Mouse (Mus musculus) CD4-positive, CD25-positive, alpha-beta regulatory T cell, adult 4 months (primary cell): Measurements from ENCODE around the gene Rnase4. TPM values are rescaled to one million over a fixed set of nuclear protein-coding genes. Genes with fewer than 3 reads are reported as not detected.

Experiments used
- ATAC-seq: one replicate; pipeline ENCODE4 v1.8.0; 2017
- polyA plus RNA-seq, 2 experiments: library from polyadenylated mRNA; unstranded; fragments of 100-300 nt; shearing (Covaris generic); gene quantifications; one replicate each; pipeline ENCODE4 v1.2.1; 2017

Gene Rnase4
- polyA plus RNA-seq, 2 experiments from 2014 or later, result 9.8 to 16.6 TPM

GRCm38 (mm10) chr14:51129624-51129975 lies 38.7 kb downstream of the Rnase4 start:
- no peak for ATAC-seq

GRCm38 (mm10) chr14:51130315-51130940 lies 39.6 kb downstream of the Rnase4 start:
- no peak for ATAC-seq

GRCm38 (mm10) chr14:51131086-51131815 lies 40.4 kb downstream of the Rnase4 start:
- no peak for ATAC-seq

- ATAC-seq, result no peak
Measured at GRCm38 (mm10) chr14:51132372-51132771, 41.5 kb downstream of the Rnase4 start.

GRCm38 (mm10) chr14:51140342-51140741 lies 49.5 kb downstream of the Rnase4 start:
- ATAC-seq, result no peak

- ATAC-seq, result no peak
Measured at GRCm38 (mm10) chr14:51142119-51142518, 51.2 kb downstream of the Rnase4 start.

- no peak for ATAC-seq
Measured at GRCm38 (mm10) chr14:51142568-51142967, 51.7 kb downstream of the Rnase4 start.

GRCm38 (mm10) chr14:51143287-51143686 lies 52.4 kb downstream of the Rnase4 start:
- ATAC-seq, result no peak

GRCm38 (mm10) chr14:51143937-51144336 lies 53.1 kb downstream of the Rnase4 start:
- no peak for ATAC-seq

GRCm38 (mm10) chr14:51144451-51144850 lies 53.6 kb downstream of the Rnase4 start:
- ATAC-seq, result no peak

GRCm38 (mm10) chr14:51145521-51145920 lies 54.6 kb downstream of the Rnase4 start:
- ATAC-seq, result no peak

- ATAC-seq, result no peak
Measured at GRCm38 (mm10) chr14:51146685-51147084, 55.8 kb downstream of the Rnase4 start, which contains the start of gene Rnase1. Rnase1 (minus strand) TSS chr14:51146785.

GRCm38 (mm10) chr14:51148006-51148405 lies 57.1 kb downstream of the Rnase4 start:
- ATAC-seq, result no peak

GRCm38 (mm10) chr14:51149164-51149563 lies 58.3 kb downstream of the Rnase4 start:
- ATAC-seq, result no peak

- no peak for ATAC-seq
Measured at GRCm38 (mm10) chr14:51150206-51150831, 59.4 kb downstream of the Rnase4 start.

- no peak for ATAC-seq
Measured at GRCm38 (mm10) chr14:51152249-51152870, 61.5 kb downstream of the Rnase4 start.

Other genes with a start within 250 kb of the Rnase4 start
- 10 to 100 TPM; 16.1 to 24.3 TPM for gene Tep1, start 220.5 kb upstream of the Rnase4 start, polyA plus RNA-seq
- under 1 TPM in 1 of 2 experiments, not detected in 1; 0.15 TPM for gene Klhl33, start 193.6 kb upstream of the Rnase4 start, polyA plus RNA-seq
- 100 to 1,000 TPM in 1 of 2 experiments, 10 to 100 TPM in 1; 85.3 to 100 TPM for gene Osgep, start 166.2 kb upstream of the Rnase4 start, polyA plus RNA-seq
- 100 to 1,000 TPM in 1 of 2 experiments, 10 to 100 TPM in 1; 74.0 to 103 TPM for gene Apex1, start 166.1 kb upstream of the Rnase4 start, polyA plus RNA-seq
- 1 to 10 TPM; 2.9 to 3.4 TPM for gene Pip4p1, start 160.2 kb upstream of the Rnase4 start, polyA plus RNA-seq
- gene Pnp, start 160.0 kb upstream of the Rnase4 start, polyA plus RNA-seq, result 10 to 100 TPM; 61.1 to 62.9 TPM
- gene Gm49342, start 146.6 kb upstream of the Rnase4 start, polyA plus RNA-seq, result 1 to 10 TPM; 3.4 to 9.3 TPM
- 1 to 10 TPM; 1.1 to 1.2 TPM for gene Pnp2, start 135.1 kb upstream of the Rnase4 start, polyA plus RNA-seq
- gene Rnase10, start 83.3 kb upstream of the Rnase4 start, polyA plus RNA-seq, result not detected
- gene Rnase9, start 49.2 kb upstream of the Rnase4 start, polyA plus RNA-seq, result not detected
- not detected for gene Rnase11, start 40.9 kb upstream of the Rnase4 start, polyA plus RNA-seq
- gene Rnase12, start 33.4 kb upstream of the Rnase4 start, polyA plus RNA-seq, result not detected
- gene Olfr750, start 16.6 kb upstream of the Rnase4 start, polyA plus RNA-seq, result not detected
- gene Ang, start 73 bp downstream of the Rnase4 start, polyA plus RNA-seq, result 1 to 10 TPM; 4.0 to 5.0 TPM
- not detected for gene Eddm3b, start 23.3 kb downstream of the Rnase4 start, polyA plus RNA-seq
- gene Rnase6, start 32.8 kb downstream of the Rnase4 start, polyA plus RNA-seq, result 1 to 10 TPM; 1.6 to 5.9 TPM
- gene Rnase1, start 55.7 kb downstream of the Rnase4 start, polyA plus RNA-seq, result not detected
- not detected for gene Rnase2b, start 71.2 kb downstream of the Rnase4 start, polyA plus RNA-seq
- gene Ang2, start 108.1 kb downstream of the Rnase4 start, polyA plus RNA-seq, result not detected
- not detected for gene Ear14, start 112.3 kb downstream of the Rnase4 start, polyA plus RNA-seq
- not detected for gene Rnase2a, start 165.0 kb downstream of the Rnase4 start, polyA plus RNA-seq